Mouse (Mus musculus): ENCODE data around the gene Igfbp6.

The Igfbp6 gene

DNA sequence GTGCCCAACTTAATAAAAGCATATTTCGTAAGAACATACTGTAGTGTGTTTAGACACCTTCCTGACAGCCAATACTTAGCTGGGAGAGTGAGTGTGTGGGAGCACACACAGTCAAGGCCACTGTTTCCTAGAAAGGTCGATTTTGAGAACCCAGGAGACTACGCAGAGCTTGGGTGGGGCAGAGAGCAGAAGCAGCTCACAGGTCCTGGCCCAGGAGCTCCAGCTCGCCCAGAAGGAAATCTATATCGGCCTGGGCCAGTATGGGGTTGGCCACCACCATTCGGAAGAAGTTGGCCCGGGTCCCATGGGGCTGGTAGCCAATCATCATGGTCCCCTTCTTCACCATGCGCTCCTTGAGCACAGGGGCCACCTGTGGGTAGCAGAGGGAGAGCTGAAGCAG, 33.3 kb downstream of the Igfbp6 start:
- no peak for DNase-seq

DNA sequence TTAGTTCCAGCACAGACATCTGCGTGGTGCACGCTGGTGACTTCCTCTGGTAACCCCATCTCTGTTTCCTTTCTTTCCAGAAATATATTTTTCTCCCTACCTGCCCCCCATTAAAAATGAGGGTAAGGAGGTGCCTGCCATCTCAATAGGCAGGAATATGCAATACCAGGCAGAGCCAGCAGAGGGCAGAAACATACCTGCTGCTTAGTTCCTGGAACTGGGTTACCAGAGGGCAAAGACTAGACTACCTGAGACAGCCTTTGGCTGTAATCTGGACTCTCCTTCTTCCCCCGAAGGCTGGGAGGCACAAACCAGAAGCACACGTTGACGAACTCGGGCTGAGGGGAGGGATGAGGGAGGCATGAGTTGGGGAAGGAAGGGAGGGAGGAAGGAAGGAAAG, 34.1 kb downstream of the Igfbp6 start:
- peak; percentile 89 to 90 for DNase-seq

DNA sequence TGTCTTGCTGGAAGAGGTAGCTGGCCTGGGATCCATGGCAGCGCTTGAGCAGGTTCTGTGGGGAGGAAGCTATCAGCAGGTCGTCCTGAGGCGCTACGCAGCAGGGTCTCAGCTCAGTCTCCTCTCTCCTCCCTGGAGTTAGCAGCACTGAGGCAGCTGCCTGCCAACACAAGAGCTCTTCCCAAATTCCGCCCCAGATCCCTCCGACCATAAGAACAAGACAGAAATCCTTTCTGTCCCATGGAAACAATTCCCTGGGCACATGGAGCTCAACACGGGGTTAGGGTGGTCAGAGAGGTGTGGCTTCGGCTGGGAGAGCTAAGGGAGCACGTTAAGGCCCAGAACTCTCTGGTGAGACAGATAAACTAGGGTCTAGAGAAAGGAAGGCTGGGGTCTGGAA, 34.9 kb downstream of the Igfbp6 start:
- DNase-seq = no peak

DNA sequence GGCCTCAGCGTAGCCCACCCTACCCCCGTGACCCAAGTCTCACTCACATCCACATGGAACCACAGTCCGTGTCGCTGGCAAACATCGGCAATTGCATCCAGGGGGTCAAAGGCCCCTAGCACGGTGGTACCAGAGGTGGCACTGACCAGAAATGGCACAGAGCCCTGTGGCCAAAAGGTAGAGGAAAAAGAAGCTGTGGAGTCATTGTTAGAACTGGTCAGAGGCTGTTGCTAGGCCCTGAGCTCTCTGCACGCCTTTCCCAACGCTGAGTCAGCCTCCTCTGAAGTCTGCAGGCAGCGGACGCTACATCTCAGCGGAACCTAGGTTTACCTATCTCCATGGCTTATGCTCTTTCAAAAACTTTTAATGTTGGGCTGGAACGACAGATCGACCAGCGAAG, 35.8 kb downstream of the Igfbp6 start:
- DNase-seq = no peak

DNA sequence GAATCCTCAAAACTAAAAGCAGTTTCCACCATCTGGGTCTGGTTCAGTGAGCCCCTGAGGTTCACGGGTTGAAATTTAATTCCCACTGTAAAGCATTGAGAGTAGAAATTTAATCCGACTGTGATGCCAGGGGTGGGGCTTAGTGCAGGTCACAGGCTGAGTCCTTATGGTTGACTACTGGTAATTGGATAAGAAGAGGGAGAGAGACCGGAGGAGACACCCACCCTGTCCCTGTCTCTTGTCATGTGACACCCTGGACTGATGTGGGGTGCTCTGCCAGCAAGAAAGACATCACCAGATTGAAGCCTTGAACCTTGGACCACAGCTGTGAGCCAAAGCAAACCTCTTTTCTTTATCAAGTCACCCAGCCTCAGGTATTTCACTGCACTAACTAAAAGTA, 38.9 kb downstream of the Igfbp6 start:
- DNase-seq = peak in 1 of 2 experiments; percentile 48

DNA sequence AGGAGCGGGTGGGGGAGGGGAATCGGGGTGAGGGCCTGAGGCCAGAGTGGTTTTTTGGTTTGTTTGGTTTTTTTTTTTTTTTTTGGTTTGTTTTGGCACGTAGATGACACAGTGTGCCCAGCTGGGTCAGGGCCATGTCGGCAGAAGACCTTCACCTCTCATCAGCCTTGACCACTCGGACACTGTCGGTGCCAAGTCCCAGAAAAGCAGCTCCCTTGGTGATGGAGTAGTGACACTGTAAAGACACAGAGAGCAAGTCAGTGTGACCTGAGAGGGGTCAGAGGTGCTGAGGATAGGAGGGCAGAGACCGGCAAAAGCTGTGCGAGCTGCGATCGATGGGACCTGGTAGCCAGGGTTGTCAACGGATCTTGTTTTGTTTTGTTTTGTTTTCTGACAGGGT, 42.1 kb downstream of the Igfbp6 start:
- DNase-seq = no peak

DNA sequence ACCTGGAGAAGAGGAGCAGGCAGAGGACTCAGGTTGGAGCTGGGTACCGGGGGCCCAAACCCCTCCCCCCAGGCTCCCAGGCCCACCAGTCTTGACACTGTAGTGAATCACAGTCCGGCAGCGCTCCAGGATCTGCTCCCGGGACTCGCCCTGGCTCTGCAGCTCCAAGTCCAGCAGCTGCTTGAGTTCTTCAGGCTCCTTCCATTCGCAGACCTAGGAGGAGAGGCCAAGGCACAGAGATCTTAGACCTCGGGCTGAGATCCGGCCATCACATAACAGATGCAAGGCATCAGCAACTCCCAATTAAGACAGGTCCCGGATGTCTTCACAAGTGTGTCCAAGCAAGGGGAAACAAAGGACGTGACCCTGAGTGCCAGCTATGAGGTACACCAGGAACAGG, 43.9 kb downstream of the Igfbp6 start:
- DNase-seq = peak; percentile 64 to 71

DNA sequence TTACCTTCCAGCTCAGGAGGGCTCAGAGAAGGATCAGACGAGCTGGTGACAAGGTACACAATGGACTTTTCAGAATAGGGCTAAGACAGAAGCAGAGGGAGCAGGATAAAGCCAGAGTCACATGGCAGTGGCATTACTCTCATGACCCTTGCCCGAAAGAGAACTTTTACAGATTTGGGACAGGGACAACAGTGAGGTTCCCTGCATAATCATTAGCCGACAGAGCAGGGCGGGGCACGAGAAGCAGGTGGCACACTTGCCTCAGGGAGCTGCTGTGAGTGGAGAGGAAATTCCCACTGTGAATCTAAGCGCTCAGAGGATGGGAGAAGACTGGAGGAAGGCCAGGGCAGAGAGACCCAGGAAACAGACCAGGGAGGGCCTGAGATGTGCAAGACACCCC, 44.7 kb downstream of the Igfbp6 start:
- peak; percentile 48 to 65 for DNase-seq

DNA sequence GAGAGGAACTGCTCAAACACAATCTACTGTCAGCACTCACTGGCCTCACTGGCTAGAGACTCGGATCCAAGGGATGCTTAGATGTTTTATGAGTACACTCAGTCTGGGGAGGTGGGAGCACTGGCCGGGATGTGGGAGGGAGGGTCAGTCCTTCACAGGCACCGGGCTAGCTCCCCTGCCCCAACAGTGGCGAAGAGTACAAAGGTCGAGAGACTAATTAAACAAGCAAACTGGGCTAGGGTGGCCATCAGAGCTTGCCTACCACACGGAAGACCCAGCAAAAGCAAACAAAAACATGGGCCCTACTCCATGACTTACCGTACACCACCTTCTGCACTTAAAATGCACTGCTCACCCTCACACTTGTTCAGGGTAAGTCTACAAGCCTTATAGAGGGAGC, 47.5 kb downstream of the Igfbp6 start:
- no peak for DNase-seq

DNA sequence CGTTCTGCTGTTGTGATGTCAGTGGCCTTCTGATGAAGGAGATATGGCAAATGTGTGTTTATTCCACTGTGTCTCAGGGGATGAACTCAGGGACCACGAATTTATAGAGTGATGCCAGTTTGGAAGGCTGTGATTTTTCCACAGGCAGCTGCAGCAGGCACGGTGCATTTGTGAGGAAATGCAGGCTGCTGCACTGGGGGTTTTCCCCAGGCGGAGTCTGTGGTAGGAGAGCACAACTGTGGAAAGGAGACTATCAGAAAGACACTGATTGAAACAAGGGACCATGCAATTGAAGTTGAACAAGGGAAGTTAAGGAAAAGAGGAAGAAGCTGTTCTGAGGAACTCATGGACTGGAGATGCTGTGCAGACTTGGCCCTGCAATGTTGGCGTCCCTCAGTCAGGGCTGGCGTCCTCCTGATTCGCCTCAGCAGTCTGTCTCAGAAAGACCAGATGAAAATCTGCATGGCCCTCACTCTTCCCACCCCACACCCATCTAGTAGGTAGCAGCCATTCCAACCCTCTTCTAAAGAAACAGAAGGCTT, 48.2 kb downstream of the Igfbp6 start:
- no peak for DNase-seq

DNA sequence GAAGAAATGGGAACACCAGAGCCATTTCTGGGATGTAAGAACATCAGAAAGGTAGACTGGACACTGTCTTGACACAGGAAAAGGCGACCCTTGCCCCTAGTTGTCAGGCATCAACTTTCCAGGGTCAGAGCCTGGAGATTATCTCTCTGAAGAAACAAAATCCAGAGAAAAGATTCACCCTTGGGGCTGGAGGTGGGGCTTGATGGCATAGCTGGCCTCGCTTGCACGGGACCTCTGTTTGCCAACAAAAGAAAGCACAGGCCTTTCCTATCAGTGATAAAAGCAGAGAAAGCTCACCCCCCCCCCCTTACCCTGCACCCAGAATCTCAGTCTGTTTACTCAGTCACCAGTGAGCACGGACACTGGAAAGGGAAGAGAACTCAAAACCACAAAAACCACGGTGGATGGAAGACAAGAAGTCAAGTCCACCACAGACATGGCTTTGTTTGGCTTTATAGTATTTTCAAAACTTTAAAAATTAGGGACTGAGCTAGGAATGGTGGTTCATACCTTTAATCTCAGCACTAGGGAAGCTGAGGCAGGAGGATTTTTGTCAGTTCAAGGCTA, 48.7 kb downstream of the Igfbp6 start:
- no peak for DNase-seq

DNA sequence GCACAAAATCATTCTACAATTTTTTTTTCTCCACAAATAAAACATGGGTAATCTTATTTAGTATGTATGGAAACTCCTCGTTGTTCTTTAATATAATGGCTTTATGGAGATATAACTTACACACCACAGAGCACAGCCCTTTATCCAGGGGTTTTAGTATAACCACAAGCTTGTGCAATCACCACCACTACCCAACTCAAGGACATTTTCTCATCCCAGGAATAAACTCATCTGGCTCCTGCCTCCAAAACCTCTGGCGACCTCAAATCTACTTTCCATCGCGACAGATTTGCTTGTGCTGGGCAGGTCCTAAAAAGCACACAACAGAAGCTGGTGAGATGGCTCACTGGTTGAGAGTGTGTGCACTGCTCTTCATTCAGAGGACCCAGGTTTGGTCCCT, 49.5 kb downstream of the Igfbp6 start:
- DNase-seq = no peak

DNA sequence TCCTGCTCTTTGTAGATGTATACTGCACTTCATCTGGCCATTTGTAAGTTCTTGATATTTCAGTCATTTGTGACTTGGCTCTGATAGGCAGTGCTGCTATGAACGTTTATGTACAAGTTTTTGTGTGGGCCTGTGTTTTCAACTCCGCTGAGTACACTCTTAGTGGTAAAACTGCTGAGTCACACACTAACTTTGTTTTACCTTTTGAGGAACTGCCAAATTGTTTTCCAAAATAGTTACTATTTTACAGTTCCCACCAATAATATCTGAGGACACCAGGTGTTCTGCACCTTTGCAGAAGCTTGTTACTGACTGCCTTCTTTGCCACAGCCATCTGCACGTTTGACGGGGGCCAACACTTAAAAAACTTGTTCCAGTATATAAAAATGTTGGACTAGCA, 50.3 kb downstream of the Igfbp6 start:
- DNase-seq = no peak

DNA sequence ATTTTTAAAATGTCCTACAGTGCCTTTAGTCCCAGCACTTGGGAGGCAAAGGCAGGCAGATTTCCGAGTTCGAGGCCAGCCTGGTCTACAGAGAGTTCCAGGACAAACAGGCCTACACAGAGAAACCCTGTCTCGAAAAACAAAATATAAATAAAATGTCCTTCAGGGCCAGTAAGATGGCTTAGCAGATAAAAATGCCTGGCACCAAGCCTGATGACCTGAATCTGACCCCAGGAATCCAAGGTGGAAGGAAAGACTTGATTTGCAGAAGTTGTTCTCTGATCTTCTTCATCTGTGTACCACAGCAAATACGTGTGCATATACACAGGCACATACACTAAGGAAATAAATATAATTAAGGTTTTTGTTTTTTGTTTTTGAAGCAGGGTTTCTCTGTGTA, 51.2 kb downstream of the Igfbp6 start:
- no peak for DNase-seq

DNA sequence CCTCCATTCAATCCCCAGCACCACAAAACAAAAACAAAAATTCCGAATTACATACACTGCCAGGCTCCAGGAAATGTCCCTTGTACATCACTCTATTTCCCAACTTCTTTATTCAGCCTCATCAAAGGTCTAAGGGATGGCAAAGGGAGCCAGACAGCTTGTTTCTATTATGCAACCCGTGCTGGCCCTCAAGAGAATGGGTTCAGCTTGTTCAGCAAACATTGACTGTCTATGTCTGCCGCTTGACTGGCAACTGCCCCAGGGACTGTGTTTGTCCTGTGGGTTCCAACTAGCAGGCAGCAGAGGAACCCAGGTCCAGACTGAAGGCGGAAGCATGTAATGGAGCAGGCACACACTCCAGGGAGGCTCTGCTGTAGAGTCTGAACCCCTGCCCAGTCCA, 54.7 kb downstream of the Igfbp6 start:
- no peak for DNase-seq

Data from kidney, postnatal 4 days (tissue).